Mouse (Mus musculus) forebrain, embryonic 14.5 days (tissue): ENCODE data around the gene Trim15. TPM values are rescaled to one million over a fixed set of nuclear protein-coding genes. Genes with fewer than 3 reads are reported as not detected.

ENCODE experiments used
- ATAC-seq: fragments of 200-750 bp; cut with Nextera tagmentation; 2 replicates; pipeline ENCODE4 v1.8.0; 2017; ENCODE audit warnings: mild to moderate bottlenecking, moderate library complexity
- DNase-seq: peaks from one replicate; pipeline ENCODE4 v3.0.0-alpha.2; 2015; ENCODE audit warnings: low spot score
- H3K27ac ChIP-seq: fragments of 300-500 bp; sonication (generic); 2 replicates; pipeline ENCODE4 v1.5.1; 2014; ENCODE audit warnings: low read depth, mild to moderate bottlenecking, control low read depth, low read length, moderate library complexity
- H3K27me3 ChIP-seq: fragments of 300-500 bp; sonication (generic); replicated peaks from 2 replicates; pipeline ENCODE4 v1.6.1; 2014; ENCODE audit warnings: low read length, control low read depth, mixed read lengths; ENCODE audit not compliant: control insufficient read depth, insufficient read depth
- H3K36me3 ChIP-seq: fragments of 300-500 bp; sonication (generic); 2 replicates; pipeline ENCODE4 v1.6.1; 2014; ENCODE audit warnings: low read length, control low read depth; ENCODE audit not compliant: control insufficient read depth, insufficient read depth
- H3K4me1 ChIP-seq: fragments of 300-500 bp; sonication (generic); 2 replicates; pipeline ENCODE4 v1.6.1; 2014; ENCODE audit warnings: antibody characterized with exemption, low read length, control low read depth; ENCODE audit not compliant: control insufficient read depth, insufficient read depth
- H3K4me2 ChIP-seq: fragments of 300-500 bp; sonication (generic); 2 replicates; pipeline ENCODE4 v1.6.1; 2014; ENCODE audit warnings: mild to moderate bottlenecking, control low read depth, low read length
- H3K4me3 ChIP-seq: fragments of 300-500 bp; sonication (generic); 2 replicates; pipeline ENCODE4 v1.5.1; 2014; ENCODE audit warnings: low read depth, low read length, control low read depth
- H3K9ac ChIP-seq: fragments of 300-500 bp; sonication (generic); 2 replicates; pipeline ENCODE4 v1.6.1; 2014; ENCODE audit warnings: mild to moderate bottlenecking, low read length, control low read depth, moderate library complexity
- H3K9me3 ChIP-seq: fragments of 300-500 bp; sonication (generic); replicated peaks from 2 replicates; pipeline ENCODE4 v1.6.1; 2016; ENCODE audit warnings: low read length, control low read depth, mixed read lengths; ENCODE audit not compliant: control insufficient read depth
- WGBS: fragments of 180-500 bp; shearing (Covaris S2); extraction: QIAGEN DNeasy Blood & Tissue Kit; methylation state at CpG from one replicate; pipeline ENCODE4 v1.1.7; 2014; 5-methylcytosine and 5-hydroxymethylcytosine counted together
- polyA plus RNA-seq: library from polyadenylated mRNA; unstranded; fragments of >200 nt; fragmentation: Nextera tagmentation; extraction: Ambion mirVana; gene quantifications from 2 replicates; pipeline ENCODE4 v1.2.1, GENCODE M21; 2014

Gene Trim15
- polyA plus RNA-seq, result 0.48 and 0.49 TPM in 2 replicates

- WGBS, result 11% methylated on average over 28 of the region's 29 CpGs
- Histone ChIP-seq H3K4me2 (peak within 1 kb of the TSS; percentile 35), H3K27ac (no peak within 1 kb of the TSS), H3K4me3 (peak within 1 kb of the TSS; percentile 8), H3K36me3 (no peaks in the 10 kb centered on the region), H3K9ac (no peak within 1 kb of the TSS), H3K4me1 (no peaks in the 10 kb centered on the region), H3K9me3 (no peaks in the 10 kb centered on the region), H3K27me3 (no peaks in the 10 kb centered on the region)
- peak; percentile 26; the same call in 1 of the 2 replicates for ATAC-seq
- DNase-seq, result peak; percentile 7
Observed at GRCm38 (mm10) chr17:36866719-36867527, at the start of gene Trim15. TSS of gene Trim15 (minus strand) at chr17:36867210.

- Histone ChIP-seq H3K9me3 (no peaks in the 10 kb centered on the region), H3K27ac (no peak overlapping the region), H3K36me3 (no peaks in the 10 kb centered on the region), H3K4me3 (no peak overlapping the region), H3K4me1 (no peaks in the 10 kb centered on the region), H3K9ac (no peak overlapping the region), H3K4me2 (no peak overlapping the region), H3K27me3 (no peaks in the 10 kb centered on the region)
- 15% methylated on average over 9 of the region's 9 CpGs for WGBS
- ATAC-seq (0 out of 2 replicates have a peak, but pooled peaks have one; percentile 32), DNase-seq (peak; percentile 60)
Observed at GRCm38 (mm10) chr17:36915076-36915475, 48.1 kb upstream of the Trim15 start.

- Histone ChIP-seq H3K4me3 (no peak overlapping the region), H3K9ac (no peak overlapping the region), H3K4me1 (no peaks in the 10 kb centered on the region), H3K27ac (no peak overlapping the region), H3K27me3 (no peaks in the 10 kb centered on the region), H3K4me2 (no peak overlapping the region), H3K9me3 (no peaks in the 10 kb centered on the region), H3K36me3 (no peaks in the 10 kb centered on the region)
- WGBS, result 18% methylated on average over 2 of the region's 2 CpGs
- ATAC-seq (0 out of 2 replicates have a peak, but pooled peaks have one; percentile 34), DNase-seq (peak; percentile 88)
Observed at GRCm38 (mm10) chr17:36914108-36914507, 47.1 kb upstream of the Trim15 start.

GRCm38 (mm10) chr17:36912031-36912430 lies 45.0 kb upstream of the Trim15 start:
- no peak overlapping the region for H3K4me3 ChIP-seq
- ATAC-seq, result no peak
- H3K27ac ChIP-seq, result no peak overlapping the region
- no peak overlapping the region for H3K4me2 ChIP-seq
- H3K9ac ChIP-seq, result no peak overlapping the region
- no peaks in the 10 kb centered on the region for H3K36me3 ChIP-seq
- 81% methylated on average over 2 of the region's 2 CpGs for WGBS
- no peaks in the 10 kb centered on the region for H3K27me3 ChIP-seq
- no peak for DNase-seq
- no peaks in the 10 kb centered on the region for H3K9me3 ChIP-seq
- H3K4me1 ChIP-seq, result no peaks in the 10 kb centered on the region

GRCm38 (mm10) chr17:36909802-36910201 lies 42.8 kb upstream of the Trim15 start:
- Histone ChIP-seq H3K4me3 (no peak overlapping the region), H3K4me2 (no peak overlapping the region), H3K36me3 (no peaks in the 10 kb centered on the region), H3K4me1 (no peaks in the 10 kb centered on the region), H3K27ac (no peak overlapping the region), H3K9ac (no peak overlapping the region), H3K27me3 (no peaks in the 10 kb centered on the region), H3K9me3 (no peaks in the 10 kb centered on the region)
- no peak for DNase-seq
- 63% methylated on average over 4 of the region's 4 CpGs for WGBS
- no peak for ATAC-seq

GRCm38 (mm10) chr17:36908235-36908634 lies 41.2 kb upstream of the Trim15 start:
- no peak for ATAC-seq
- WGBS, result 40% methylated on average over 1 of the region's 1 CpGs
- no peaks in the 10 kb centered on the region for H3K36me3 ChIP-seq

GRCm38 (mm10) chr17:36903651-36904050 lies 36.6 kb upstream of the Trim15 start:
- H3K36me3 ChIP-seq, result no peaks in the 10 kb centered on the region
- H3K4me1 ChIP-seq, result no peaks in the 10 kb centered on the region
- no peaks in the 10 kb centered on the region for H3K27me3 ChIP-seq
- H3K27ac ChIP-seq, result no peak overlapping the region
- no peak overlapping the region for H3K9ac ChIP-seq
- no peak overlapping the region for H3K4me2 ChIP-seq
- H3K9me3 ChIP-seq, result no peaks in the 10 kb centered on the region
- no peak for ATAC-seq
- no peak overlapping the region for H3K4me3 ChIP-seq
- no peak for DNase-seq
- WGBS, result 71% methylated on average over 3 of the region's 3 CpGs

More at GRCm38 (mm10) chr17:36908235-36908634, 41.2 kb upstream of the Trim15 start:
- Histone ChIP-seq H3K27ac (no peak overlapping the region), H3K4me3 (no peak overlapping the region), H3K27me3 (no peaks in the 10 kb centered on the region), H3K9me3 (no peaks in the 10 kb centered on the region), H3K4me2 (no peak overlapping the region), H3K4me1 (no peaks in the 10 kb centered on the region), H3K9ac (no peak overlapping the region)
- DNase-seq, result no peak

GRCm38 (mm10) chr17:36900691-36901090 lies 33.7 kb upstream of the Trim15 start:
- WGBS, result 32% methylated on average over 1 of the region's 1 CpGs
- H3K27me3 ChIP-seq, result no peaks in the 10 kb centered on the region
- no peak overlapping the region for H3K4me3 ChIP-seq
- no peak overlapping the region for H3K27ac ChIP-seq
- ATAC-seq (no peak), DNase-seq (peak; percentile 15)
- no peak overlapping the region for H3K4me2 ChIP-seq
- H3K36me3 ChIP-seq, result no peaks in the 10 kb centered on the region
- H3K4me1 ChIP-seq, result no peaks in the 10 kb centered on the region
- H3K9ac ChIP-seq, result no peak overlapping the region
- no peaks in the 10 kb centered on the region for H3K9me3 ChIP-seq

- 82% methylated on average over 5 of the region's 5 CpGs for WGBS
- H3K9me3 ChIP-seq, result no peaks in the 10 kb centered on the region
- H3K4me2 ChIP-seq, result no peak overlapping the region
- no peak overlapping the region for H3K9ac ChIP-seq
- DNase-seq, result no peak
- no peak overlapping the region for H3K4me3 ChIP-seq
- no peaks in the 10 kb centered on the region for H3K4me1 ChIP-seq
- no peaks in the 10 kb centered on the region for H3K36me3 ChIP-seq
- H3K27me3 ChIP-seq, result no peaks in the 10 kb centered on the region
- ATAC-seq, result no peak
- no peak overlapping the region for H3K27ac ChIP-seq
Observed at GRCm38 (mm10) chr17:36900001-36900400, 33.0 kb upstream of the Trim15 start.
